Mouse (Mus musculus) limb, embryonic 12.5 days (tissue): Measurements from ENCODE around the gene Ube2d3. TPM values are rescaled to one million over a fixed set of nuclear protein-coding genes. Genes with fewer than 3 reads are reported as not detected.

Experiments
- ATAC-seq: fragments of 200-750 bp; cut with Nextera tagmentation; 2 replicates; pipeline ENCODE4 v1.8.0; 2017; ENCODE audit warnings: low read depth, moderate TSS enrichment; ENCODE audit not compliant: insufficient number of reproducible peaks, insufficient read depth, low FRiP score, low TSS enrichment
- H3K27ac ChIP-seq: fragments of 300-500 bp; sonication (generic); 2 replicates; pipeline ENCODE4 v1.5.1; 2016; ENCODE audit warnings: mild to moderate bottlenecking, moderate library complexity
- H3K27me3 ChIP-seq: fragments of 300-500 bp; sonication (generic); 2 replicates; pipeline ENCODE4 v1.6.1; 2016; ENCODE audit warnings: mild to moderate bottlenecking, moderate library complexity
- H3K36me3 ChIP-seq: fragments of 300-500 bp; sonication (generic); 2 replicates; pipeline ENCODE4 v1.6.1; 2016; ENCODE audit warnings: mild to moderate bottlenecking, moderate library complexity
- H3K4me1 ChIP-seq: fragments of 300-500 bp; sonication (generic); replicated peaks from 2 replicates; pipeline ENCODE4 v1.6.1; 2016
- H3K4me2 ChIP-seq: fragments of 300-500 bp; sonication (generic); 2 replicates; pipeline ENCODE4 v1.6.1; 2016; ENCODE audit warnings: mild to moderate bottlenecking, moderate library complexity
- H3K4me3 ChIP-seq: fragments of 300-500 bp; sonication (generic); replicated peaks from 2 replicates; pipeline ENCODE4 v1.5.1; 2016; ENCODE audit warnings: mild to moderate bottlenecking
- H3K9ac ChIP-seq: fragments of 300-500 bp; sonication (generic); replicated peaks from 2 replicates; pipeline ENCODE4 v1.6.1; 2016; ENCODE audit warnings: mild to moderate bottlenecking, moderate library complexity
- H3K9me3 ChIP-seq: fragments of 300-500 bp; sonication (generic); 2 replicates; pipeline ENCODE4 v1.6.1; 2016; ENCODE audit warnings: mild to moderate bottlenecking, moderate library complexity
- WGBS: fragments of 180-500 bp; shearing (Covaris S2); methylation state at CpG from one replicate; pipeline ENCODE4 v1.1.7; 2016; 5-methylcytosine and 5-hydroxymethylcytosine counted together
- polyA plus RNA-seq: library from polyadenylated mRNA; unstranded; fragments of >200 nt; fragmentation: Nextera tagmentation; extraction: Ambion mirVana; gene quantifications from 2 replicates; pipeline ENCODE4 v1.2.1, GENCODE M21; 2016

The Ube2d3 gene
- polyA plus RNA-seq, 1 experiment from 2014 or later: 476 TPM

DNA sequence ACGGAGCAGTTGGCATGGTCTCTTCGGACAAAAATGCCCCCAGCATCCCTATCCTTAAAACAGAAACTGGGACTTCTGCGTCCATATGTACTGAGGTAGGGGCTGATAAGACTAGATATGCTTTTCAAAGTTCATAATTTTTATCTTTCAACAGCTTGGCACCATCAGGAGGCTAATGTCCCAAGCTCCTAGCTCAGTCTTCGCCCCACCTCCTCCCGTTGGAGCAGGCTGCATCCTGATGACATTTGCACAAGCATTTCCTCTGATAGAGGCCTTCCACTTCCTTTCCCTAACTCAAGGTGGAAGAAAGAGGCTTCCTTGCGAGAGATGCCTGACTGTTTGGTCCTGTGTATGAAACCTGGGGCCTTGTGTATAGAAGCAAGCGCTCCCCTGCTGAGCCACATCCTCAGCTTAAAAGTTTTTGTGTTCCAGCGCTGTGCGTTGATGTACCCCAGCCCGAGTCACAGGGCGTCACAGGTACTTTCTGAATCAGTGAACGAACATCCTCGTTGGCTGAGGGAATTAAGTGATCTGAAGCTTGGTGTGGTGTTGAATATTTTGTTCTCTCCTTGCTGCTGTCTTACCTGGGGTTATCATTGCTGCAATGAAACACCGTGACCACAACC, 76.0 kb downstream of the Ube2d3 start:
- Histone ChIP-seq H3K27me3 (no peaks in the 10 kb centered on the region), H3K4me1 (no peaks in the 10 kb centered on the region), H3K27ac (no peak overlapping the region), H3K9ac (no peak overlapping the region), H3K9me3 (no peaks in the 10 kb centered on the region), H3K36me3 (no peaks in the 10 kb centered on the region), H3K4me3 (no peak overlapping the region), H3K4me2 (no peak overlapping the region)
- ATAC-seq: no peak
- WGBS: 82% methylated on average over 14 of the region's 14 CpGs

DNA sequence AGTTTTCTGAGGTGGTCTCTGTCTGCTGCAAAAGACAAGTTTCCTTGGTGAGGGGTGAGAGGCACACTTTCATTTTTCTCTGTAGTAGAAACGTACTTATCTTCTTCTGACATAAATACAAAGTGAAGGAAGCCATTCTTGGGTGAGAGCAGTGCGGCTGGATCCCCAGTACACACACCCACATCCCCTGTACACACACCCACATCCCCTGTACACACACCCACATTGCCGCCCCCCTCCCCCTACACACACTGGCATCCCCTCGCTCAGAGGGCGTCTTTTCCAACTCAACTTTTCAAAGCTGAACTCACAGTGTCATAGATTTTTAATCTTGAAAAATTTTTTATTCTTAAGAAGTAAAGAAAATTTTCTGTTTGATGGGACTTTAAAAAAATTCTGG, 77.3 kb downstream of the Ube2d3 start:
- no peak for ATAC-seq
- 83% methylated on average over 5 of the region's 5 CpGs for WGBS
- H3K9ac ChIP-seq: no peak overlapping the region

GRCm38 (mm10) chr3:135516891-135517290, 78.9 kb downstream of the Ube2d3 start:
- 80% methylated on average over 6 of the region's 6 CpGs for WGBS
- Histone ChIP-seq H3K4me3 (no peak overlapping the region), H3K36me3 (no peaks in the 10 kb centered on the region), H3K27ac (no peak overlapping the region), H3K4me2 (no peak overlapping the region), H3K4me1 (no peaks in the 10 kb centered on the region), H3K27me3 (no peaks in the 10 kb centered on the region), H3K9me3 (no peaks in the 10 kb centered on the region), H3K9ac (no peak overlapping the region)
- no peak for ATAC-seq

More for the DNA sequence above, 77.3 kb downstream of the Ube2d3 start:
- Histone ChIP-seq H3K36me3 (no peaks in the 10 kb centered on the region), H3K9me3 (no peaks in the 10 kb centered on the region), H3K4me3 (no peak overlapping the region), H3K27me3 (no peaks in the 10 kb centered on the region), H3K27ac (no peak overlapping the region), H3K4me2 (no peak overlapping the region), H3K4me1 (no peaks in the 10 kb centered on the region)

Other genes starting within 250 kb of the Ube2d3 start
- 39.5 and 39.8 TPM in 2 replicates for gene Cenpe, start 225.6 kb upstream of the Ube2d3 start, polyA plus RNA-seq
- gene Bdh2, start 156.9 kb upstream of the Ube2d3 start, polyA plus RNA-seq: 13.4 and 14.0 TPM in 2 replicates
- 4.9 and 5.5 TPM in 2 replicates for gene Slc9b2, start 130.4 kb upstream of the Ube2d3 start, polyA plus RNA-seq
- gene Slc9b1, start 90.1 kb upstream of the Ube2d3 start, polyA plus RNA-seq: 0.49 TPM in 1 of 2 replicates, not detected in the other
- 74.8 and 77.0 TPM in 2 replicates for gene Cisd2, start 14.2 kb upstream of the Ube2d3 start, polyA plus RNA-seq
- 4.3 and 5.6 TPM in 2 replicates for gene Manba, start 47.5 kb downstream of the Ube2d3 start, polyA plus RNA-seq